Mouse (Mus musculus) lung, postnatal 0 days (tissue): ENCODE data around the gene Derl2. TPM values are rescaled to one million over a fixed set of nuclear protein-coding genes. Genes with fewer than 3 reads are reported as not detected.

Source experiments
- ATAC-seq: fragments of 200-750 bp; cut with Nextera tagmentation; 2 replicates; pipeline ENCODE4 v1.8.0; 2017; ENCODE audit warnings: moderate library complexity
- DNase-seq: peaks from one replicate; pipeline ENCODE4 v3.0.0-alpha.2; 2016; ENCODE audit warnings: low spot score
- H3K27ac ChIP-seq: fragments of 300-500 bp; sonication (generic); 2 replicates; pipeline ENCODE4 v1.5.1; 2014; ENCODE audit warnings: antibody characterized with exemption, mild to moderate bottlenecking, low read length, mixed read lengths
- H3K27me3 ChIP-seq: fragments of 300-500 bp; sonication (generic); replicated peaks from 2 replicates; pipeline ENCODE4 v1.6.1; 2014; ENCODE audit warnings: low read length, mixed read lengths; ENCODE audit not compliant: insufficient read depth
- H3K36me3 ChIP-seq: fragments of 300-500 bp; sonication (generic); 2 replicates; pipeline ENCODE4 v1.6.1; 2014; ENCODE audit warnings: low read length, mixed read lengths; ENCODE audit not compliant: insufficient read depth
- H3K4me1 ChIP-seq: fragments of 300-500 bp; sonication (generic); 2 replicates; pipeline ENCODE4 v1.6.1; 2014; ENCODE audit warnings: antibody characterized with exemption, low read depth, low read length, mixed read lengths; ENCODE audit not compliant: insufficient read depth
- H3K4me2 ChIP-seq: fragments of 300-500 bp; sonication (generic); replicated peaks from 2 replicates; pipeline ENCODE4 v1.6.1; 2014; ENCODE audit warnings: low read depth, mild to moderate bottlenecking, low read length, moderate library complexity, mixed read lengths
- H3K4me3 ChIP-seq: fragments of 300-500 bp; sonication (generic); 2 replicates; pipeline ENCODE4 v1.5.1; 2014; ENCODE audit warnings: low read depth, low read length
- H3K9ac ChIP-seq: fragments of 300-500 bp; sonication (generic); replicated peaks from 2 replicates; pipeline ENCODE4 v1.6.1; 2014; ENCODE audit warnings: low read depth, mild to moderate bottlenecking
- H3K9me3 ChIP-seq: fragments of 300-500 bp; sonication (generic); 2 replicates; pipeline ENCODE4 v1.6.1; 2016; ENCODE audit warnings: low read length, mixed read lengths
- CTCF ChIP-seq: IDR thresholded peaks from 2 replicates; pipeline ENCODE4 v1.5.1; 2016; ENCODE audit warnings: antibody characterized with exemption, mild to moderate bottlenecking
- EP300 ChIP-seq: IDR thresholded peaks from 2 replicates; pipeline ENCODE4 v1.6.1; 2016; ENCODE audit warnings: antibody characterized with exemption, mild to moderate bottlenecking, control low read depth
- WGBS: fragments of 180-500 bp; shearing (Covaris S2); extraction: QIAGEN DNeasy Blood & Tissue Kit; methylation state at CpG from one replicate; pipeline ENCODE4 v1.1.7; 2014; 5-methylcytosine and 5-hydroxymethylcytosine counted together
- polyA plus RNA-seq: library from polyadenylated mRNA; unstranded; fragments of >200 nt; fragmentation: Nextera tagmentation; extraction: Ambion mirVana; gene quantifications from 2 replicates; pipeline ENCODE4 v1.2.1, GENCODE M21; 2015

The Derl2 gene
- polyA plus RNA-seq, 1 experiment from 2014 or later: 63.4 TPM

DNA sequence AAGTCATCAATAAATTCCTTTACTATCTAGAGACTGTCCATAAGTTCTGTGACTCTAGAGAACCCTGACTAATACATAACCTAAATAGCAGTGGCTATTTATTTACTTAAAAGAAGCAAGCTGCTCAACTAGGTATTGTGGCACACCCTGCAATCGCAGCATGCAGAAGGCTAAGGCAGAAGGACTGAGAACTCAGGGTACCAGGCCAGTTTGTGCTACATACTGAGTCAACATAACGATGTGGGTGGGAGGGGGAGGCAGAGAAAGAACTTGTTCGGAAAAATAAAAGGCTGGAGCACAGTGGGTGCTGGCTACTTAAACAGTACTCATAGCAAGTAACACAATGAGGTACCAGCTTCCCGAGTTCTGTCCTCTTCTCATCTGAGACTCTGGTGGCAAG is 18.5 kb downstream of the Derl2 start:
- H3K4me2 ChIP-seq: no peak overlapping the region
- no peaks in the 10 kb centered on the region for H3K27me3 ChIP-seq
- no peak for DNase-seq
- 0 out of 2 replicates have a peak, but pooled peaks cover 10% of the 10 kb centered on the region for H3K36me3 ChIP-seq
- H3K27ac ChIP-seq: no peak overlapping the region
- 89% methylated on average over 4 of the region's 4 CpGs for WGBS
- ATAC-seq: no peak
- H3K4me3 ChIP-seq: no peak overlapping the region
- TF ChIP-seq CTCF: no peak
- TF ChIP-seq EP300: no peak
- H3K9me3 ChIP-seq: no peaks in the 10 kb centered on the region
- peaks cover 9% of the 10 kb centered on the region for H3K4me1 ChIP-seq
- H3K9ac ChIP-seq: no peak overlapping the region

DNA sequence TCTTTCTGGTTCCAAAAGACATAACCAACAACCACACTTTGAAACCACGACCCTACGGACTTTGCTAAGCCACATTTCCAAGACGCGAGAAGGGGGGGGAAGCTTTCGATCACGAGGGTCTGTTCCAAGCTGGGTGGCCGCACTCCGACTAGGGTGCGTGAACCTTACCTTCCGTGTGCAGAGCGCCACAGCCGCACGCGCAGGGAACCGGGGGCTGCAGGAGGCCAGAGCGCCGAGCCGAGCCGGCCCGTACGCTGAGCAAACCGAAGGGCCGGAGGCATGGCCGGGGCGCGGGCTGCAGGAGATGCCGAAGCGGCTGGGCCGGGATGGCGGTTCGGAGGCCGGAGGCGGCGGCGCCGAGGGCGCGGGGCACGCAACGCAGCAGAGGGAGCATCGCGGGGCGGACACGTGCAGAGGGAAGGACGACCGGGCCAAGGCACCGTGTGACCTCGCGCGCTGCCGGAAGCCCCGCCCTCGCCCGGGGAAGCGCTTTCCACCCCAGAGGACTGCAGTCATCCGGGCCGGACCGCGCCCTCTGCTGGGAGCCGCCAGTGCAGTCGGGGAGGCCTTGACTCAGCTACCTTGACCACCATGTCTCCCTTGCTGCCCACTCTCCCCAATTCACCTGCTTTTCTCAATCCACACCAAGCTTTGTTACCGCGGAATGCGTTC is 36.9 kb downstream of the Derl2 start, which contains the start of gene C1qbp:
Gene C1qbp (minus strand): TSS at position 470 of the 672 bp plus-strand sequence.
- Histone ChIP-seq H3K36me3 (peaks cover 24% of the 10 kb centered on the region; the same call in 1 of the 2 replicates), H3K27me3 (no peaks in the 10 kb centered on the region), H3K9ac (peak within 1 kb of the TSS; percentile 79), H3K4me3 (peak within 1 kb of the TSS; percentile 92), H3K4me2 (peak within 1 kb of the TSS; percentile 72), H3K4me1 (no peaks in the 10 kb centered on the region), H3K9me3 (no peaks in the 10 kb centered on the region), H3K27ac (0 out of 2 replicates have a peak within 1 kb of the TSS, but pooled peaks have one; percentile 45)
- TF ChIP-seq CTCF (peak; percentile 97), EP300 (no peak; the same call in 1 of the 2 replicates)
- 1% methylated on average over 41 of the region's 64 CpGs for WGBS
- DNase-seq (peak; percentile 95), ATAC-seq (peak; percentile 98)

DNA sequence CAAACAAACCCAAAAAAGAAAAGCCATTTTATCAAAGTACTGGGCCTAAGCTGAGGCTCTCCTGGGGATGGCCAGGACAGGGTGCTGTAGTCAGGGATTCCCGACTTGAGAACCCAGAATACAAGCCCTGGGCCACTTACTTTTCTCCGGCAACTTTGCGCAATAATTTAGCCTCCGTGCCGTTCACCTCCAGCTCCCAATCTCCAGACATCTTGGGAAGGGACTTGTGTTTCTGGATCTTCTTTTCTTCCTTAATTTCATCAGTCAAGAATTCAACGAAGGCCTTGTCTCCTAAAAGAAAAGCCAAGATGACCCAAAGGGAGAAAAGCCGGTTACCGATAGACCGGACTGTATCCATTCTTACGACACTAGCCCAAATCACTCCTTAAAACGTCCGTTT is 37.6 kb downstream of the Derl2 start:
- TF ChIP-seq CTCF (no peak), EP300 (no peak)
- DNase-seq: no peak
- H3K36me3 ChIP-seq: peaks cover 23% of the 10 kb centered on the region; the same call in 1 of the 2 replicates
- peak overlapping the region; percentile 79 for H3K9ac ChIP-seq
- no peak for ATAC-seq
- no peaks in the 10 kb centered on the region for H3K4me1 ChIP-seq
- WGBS: 6% methylated on average over 12 of the region's 12 CpGs
- no peaks in the 10 kb centered on the region for H3K9me3 ChIP-seq
- peak overlapping the region; percentile 72 for H3K4me2 ChIP-seq
- no peak overlapping the region for H3K27ac ChIP-seq
- H3K27me3 ChIP-seq: no peaks in the 10 kb centered on the region
- peak overlapping the region; percentile 92 for H3K4me3 ChIP-seq

DNA sequence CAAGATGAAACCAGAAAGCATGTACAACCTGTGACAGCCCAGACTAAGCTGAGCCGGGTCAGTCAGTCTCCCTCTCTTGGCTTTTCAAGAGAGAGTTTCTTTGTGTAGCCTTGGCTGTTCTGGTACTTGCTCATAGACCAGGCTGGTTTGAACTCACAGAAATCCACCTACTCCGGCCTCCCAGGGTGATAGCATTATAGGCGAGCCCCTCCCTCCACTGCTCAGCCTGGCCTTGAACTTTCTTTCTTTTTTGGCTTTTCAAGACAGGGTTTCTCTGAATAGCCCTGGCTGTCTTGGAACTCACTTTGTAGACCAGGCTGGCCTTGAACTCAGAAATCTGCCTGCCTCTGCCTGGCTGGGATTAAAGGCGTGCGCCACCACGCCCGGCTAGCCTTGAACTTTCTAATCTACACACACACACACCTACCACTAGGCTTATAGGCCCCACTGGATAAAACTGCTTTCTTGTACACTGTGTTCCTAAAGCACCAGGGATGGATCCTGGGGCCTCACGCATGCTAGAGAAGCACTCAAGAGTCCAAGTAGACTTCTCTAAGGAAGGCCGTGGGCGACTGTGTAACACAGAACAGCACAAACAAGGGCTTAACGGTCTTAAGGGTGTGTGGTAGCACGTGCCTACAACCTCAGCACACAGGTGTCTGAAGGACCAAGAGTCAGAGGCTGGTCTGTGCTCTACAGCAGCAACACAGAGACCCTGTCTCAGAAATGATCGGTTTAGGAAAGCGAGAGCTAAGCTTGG is 38.7 kb downstream of the Derl2 start:
- H3K9me3 ChIP-seq: no peaks in the 10 kb centered on the region
- no peak overlapping the region for H3K27ac ChIP-seq
- ATAC-seq: no peak
- no peaks in the 10 kb centered on the region for H3K27me3 ChIP-seq
- 87% methylated on average over 14 of the region's 14 CpGs for WGBS
- H3K4me2 ChIP-seq: no peak overlapping the region
- TF ChIP-seq CTCF: no peak
- no peak for TF ChIP-seq EP300
- H3K36me3 ChIP-seq: peaks cover 17% of the 10 kb centered on the region; the same call in 1 of the 2 replicates
- DNase-seq: no peak
- H3K4me1 ChIP-seq: no peaks in the 10 kb centered on the region
- H3K9ac ChIP-seq: no peak overlapping the region
- H3K4me3 ChIP-seq: no peak overlapping the region

DNA sequence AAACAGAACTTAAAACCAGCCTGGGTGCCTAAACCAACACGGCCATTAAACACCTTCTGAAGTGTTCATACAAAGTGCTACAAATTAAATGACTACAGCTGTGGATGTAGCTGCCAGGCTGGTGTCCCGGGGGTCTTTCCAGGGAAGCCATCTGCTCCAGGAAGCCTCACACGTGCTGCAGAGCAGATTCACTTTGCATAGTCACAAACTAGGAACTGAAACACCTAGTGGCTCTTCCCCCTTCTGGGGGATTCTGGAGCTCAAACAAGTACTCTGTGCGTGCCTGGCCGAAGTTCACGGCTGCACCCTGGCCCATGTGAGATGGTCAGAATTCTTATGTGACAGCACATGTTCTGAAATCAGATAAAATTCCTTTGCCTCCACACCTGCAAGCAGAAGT is 39.4 kb downstream of the Derl2 start:
- WGBS: 89% methylated on average over 6 of the region's 6 CpGs
- no peak for ATAC-seq

DNA sequence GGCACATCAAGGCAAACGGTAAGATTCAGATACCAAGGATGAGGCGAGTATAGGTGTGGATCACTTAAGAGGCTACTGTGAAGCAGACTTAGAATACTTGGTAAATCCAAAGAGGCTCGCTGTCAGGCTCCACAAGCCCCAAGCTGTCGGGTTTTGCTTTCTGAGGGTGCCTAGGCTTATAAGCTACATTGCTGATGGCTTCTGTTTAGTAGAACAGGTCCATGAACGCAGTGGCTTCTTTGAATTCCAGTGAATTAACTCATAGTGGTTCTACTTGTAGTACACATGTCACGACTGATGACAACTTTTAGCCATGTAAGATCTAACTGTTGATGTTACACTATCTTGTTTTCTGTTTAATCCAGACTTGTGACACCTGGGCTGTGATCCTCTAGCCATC is 42.3 kb downstream of the Derl2 start:
- no peak for ATAC-seq
- 80% methylated on average over 6 of the region's 6 CpGs for WGBS
- Histone ChIP-seq H3K27me3 (no peaks in the 10 kb centered on the region), H3K27ac (no peak overlapping the region), H3K4me2 (no peak overlapping the region), H3K4me3 (no peak overlapping the region), H3K9ac (no peak overlapping the region), H3K9me3 (no peaks in the 10 kb centered on the region), H3K36me3 (peaks cover 32% of the 10 kb centered on the region; the same call in 1 of the 2 replicates), H3K4me1 (no peaks in the 10 kb centered on the region)
- TF ChIP-seq EP300 (no peak), CTCF (no peak)
- no peak for DNase-seq

More for the DNA sequence above, 39.4 kb downstream of the Derl2 start:
- no peak overlapping the region for H3K9ac ChIP-seq
- no peak for DNase-seq
- H3K9me3 ChIP-seq: no peaks in the 10 kb centered on the region
- no peaks in the 10 kb centered on the region for H3K27me3 ChIP-seq
- H3K36me3 ChIP-seq: peaks cover 18% of the 10 kb centered on the region; the same call in 1 of the 2 replicates
- H3K4me1 ChIP-seq: no peaks in the 10 kb centered on the region
- TF ChIP-seq EP300 (no peak), CTCF (no peak)
- H3K27ac ChIP-seq: no peak overlapping the region
- no peak overlapping the region for H3K4me3 ChIP-seq
- no peak overlapping the region for H3K4me2 ChIP-seq
